Mouse (Mus musculus): ENCODE results near the gene Tbcd. TPM values are rescaled to one million over a fixed set of nuclear protein-coding genes. Genes with fewer than 3 reads are reported as not detected.

Gene Tbcd
- polyA plus RNA-seq, 1 experiment from 2014 or later, result 61.9 TPM

GRCm38 (mm10) chr11:121421553-121422173 is 30.1 kb upstream of the Tbcd start:
- Histone ChIP-seq H3K4me2 (ENCODE audit: low read length) (peak overlapping the region; percentile 87), H3K4me1 (replicated peaks; ENCODE audit: control insufficient read depth, insufficient read depth, low read length) (peaks cover 11% of the 10 kb centered on the region), H3K9ac (replicated peaks; ENCODE audit: low read depth, low read length) (peak overlapping the region; percentile 68), H3K4me3 (replicated peaks; ENCODE audit: low read length) (peak overlapping the region; percentile 51), H3K27me3 (replicated peaks; ENCODE audit: control insufficient read depth, insufficient read depth, low read length) (no peaks in the 10 kb centered on the region), H3K27ac (ENCODE audit: low read length) (no peak overlapping the region), H3K9me3 (ENCODE audit: control insufficient read depth, low read length) (no peaks in the 10 kb centered on the region), H3K36me3 (ENCODE audit: control insufficient read depth, insufficient read depth) (no peaks in the 10 kb centered on the region)
- peak; percentile 54; the same call in 1 of the 2 replicates for ATAC-seq
- WGBS, result under 1% methylated on average over 28 of the region's 28 CpGs

- no peak overlapping the region for H3K9ac ChIP-seq (replicated peaks; ENCODE audit: low read depth, low read length)
- WGBS, result 88% methylated on average over 4 of the region's 4 CpGs
- no peak for ATAC-seq
- H3K36me3 ChIP-seq (ENCODE audit: control insufficient read depth, insufficient read depth), result 0 out of 2 replicates have a peak, but pooled peaks cover 2% of the 10 kb centered on the region
- no peak overlapping the region for H3K4me2 ChIP-seq (ENCODE audit: low read length)
- no peaks in the 10 kb centered on the region for H3K27me3 ChIP-seq (replicated peaks; ENCODE audit: control insufficient read depth, insufficient read depth, low read length)
- no peak overlapping the region for H3K27ac ChIP-seq (ENCODE audit: low read length)
- no peaks in the 10 kb centered on the region for H3K9me3 ChIP-seq (ENCODE audit: control insufficient read depth, low read length)
- no peak overlapping the region for H3K4me3 ChIP-seq (replicated peaks; ENCODE audit: low read length)
- H3K4me1 ChIP-seq (replicated peaks; ENCODE audit: control insufficient read depth, insufficient read depth, low read length), result peaks cover 12% of the 10 kb centered on the region
These were observed 18.4 kb upstream of the Tbcd start for GRCm38 (mm10) chr11:121433397-121433796.

- peak within 1 kb of the TSS; percentile 8 for H3K27ac ChIP-seq (ENCODE audit: low read length)
- 7% methylated on average over 28 of the region's 30 CpGs for WGBS
- peak within 1 kb of the TSS; percentile 40 for H3K4me3 ChIP-seq (replicated peaks; ENCODE audit: low read length)
These were observed 17.3 kb upstream of the Tbcd start, which contains the start of gene Fn3k for GRCm38 (mm10) chr11:121434156-121435155. TSS of gene Fn3k (plus strand) at chr11:121434913.

GRCm38 (mm10) chr11:121437236-121437635 is 14.5 kb upstream of the Tbcd start:
- 72% methylated on average over 5 of the region's 5 CpGs for WGBS
- H3K4me1 ChIP-seq (replicated peaks; ENCODE audit: control insufficient read depth, insufficient read depth, low read length), result peaks cover 12% of the 10 kb centered on the region
- H3K36me3 ChIP-seq (ENCODE audit: control insufficient read depth, insufficient read depth), result no peaks in the 10 kb centered on the region
- H3K27me3 ChIP-seq (replicated peaks; ENCODE audit: control insufficient read depth, insufficient read depth, low read length), result no peaks in the 10 kb centered on the region
- H3K4me3 ChIP-seq (replicated peaks; ENCODE audit: low read length), result no peak overlapping the region
- H3K9ac ChIP-seq (replicated peaks; ENCODE audit: low read depth, low read length), result no peak overlapping the region
- H3K4me2 ChIP-seq (ENCODE audit: low read length), result no peak overlapping the region
- no peaks in the 10 kb centered on the region for H3K9me3 ChIP-seq (ENCODE audit: control insufficient read depth, low read length)
- H3K27ac ChIP-seq (ENCODE audit: low read length), result no peak overlapping the region
- no peak for ATAC-seq

More at GRCm38 (mm10) chr11:121434156-121435155, 17.3 kb upstream of the Tbcd start, which contains the start of gene Fn3k:
- Histone ChIP-seq H3K9me3 (ENCODE audit: control insufficient read depth, low read length) (no peaks in the 10 kb centered on the region), H3K9ac (replicated peaks; ENCODE audit: low read depth, low read length) (peak within 1 kb of the TSS; percentile 51), H3K4me2 (ENCODE audit: low read length) (peak within 1 kb of the TSS; percentile 78), H3K36me3 (ENCODE audit: control insufficient read depth, insufficient read depth) (0 out of 2 replicates have a peak, but pooled peaks cover 2% of the 10 kb centered on the region), H3K4me1 (replicated peaks; ENCODE audit: control insufficient read depth, insufficient read depth, low read length) (peaks cover 12% of the 10 kb centered on the region), H3K27me3 (replicated peaks; ENCODE audit: control insufficient read depth, insufficient read depth, low read length) (no peaks in the 10 kb centered on the region)
- peak; percentile 99 for ATAC-seq

GRCm38 (mm10) chr11:121439686-121440292 is 12.0 kb upstream of the Tbcd start:
- no peak for ATAC-seq
- H3K4me1 ChIP-seq (replicated peaks; ENCODE audit: control insufficient read depth, insufficient read depth, low read length), result 0 out of 2 replicates have a peak, but pooled peaks cover 3% of the 10 kb centered on the region
- no peak overlapping the region for H3K9ac ChIP-seq (replicated peaks; ENCODE audit: low read depth, low read length)
- H3K9me3 ChIP-seq (ENCODE audit: control insufficient read depth, low read length), result no peaks in the 10 kb centered on the region
- WGBS, result 67% methylated on average over 5 of the region's 5 CpGs
- no peak overlapping the region for H3K4me3 ChIP-seq (replicated peaks; ENCODE audit: low read length)
- no peaks in the 10 kb centered on the region for H3K27me3 ChIP-seq (replicated peaks; ENCODE audit: control insufficient read depth, insufficient read depth, low read length)
- no peak overlapping the region for H3K27ac ChIP-seq (ENCODE audit: low read length)
- H3K4me2 ChIP-seq (ENCODE audit: low read length), result no peak overlapping the region
- H3K36me3 ChIP-seq (ENCODE audit: control insufficient read depth, insufficient read depth), result no peaks in the 10 kb centered on the region

GRCm38 (mm10) chr11:121441653-121442052 is 10.1 kb upstream of the Tbcd start:
- H3K4me3 ChIP-seq (replicated peaks; ENCODE audit: low read length), result no peak overlapping the region
- H3K4me2 ChIP-seq (ENCODE audit: low read length), result no peak overlapping the region
- no peaks in the 10 kb centered on the region for H3K4me1 ChIP-seq (replicated peaks; ENCODE audit: control insufficient read depth, insufficient read depth, low read length)
- H3K27me3 ChIP-seq (replicated peaks; ENCODE audit: control insufficient read depth, insufficient read depth, low read length), result no peaks in the 10 kb centered on the region
- WGBS, result 94% methylated on average over 4 of the region's 4 CpGs
- ATAC-seq, result no peak
- H3K9ac ChIP-seq (replicated peaks; ENCODE audit: low read depth, low read length), result no peak overlapping the region
- H3K27ac ChIP-seq (ENCODE audit: low read length), result no peak overlapping the region
- no peaks in the 10 kb centered on the region for H3K9me3 ChIP-seq (ENCODE audit: control insufficient read depth, low read length)
- H3K36me3 ChIP-seq (ENCODE audit: control insufficient read depth, insufficient read depth), result no peaks in the 10 kb centered on the region

- no peak overlapping the region for H3K27ac ChIP-seq (ENCODE audit: low read length)
These were observed 9.7 kb upstream of the Tbcd start for GRCm38 (mm10) chr11:121442076-121442475.

GRCm38 (mm10) chr11:121451216-121451726 is 478 bp upstream of the Tbcd start:
- no peak; the same call in 1 of the 2 replicates for ATAC-seq
- H3K27me3 ChIP-seq (replicated peaks; ENCODE audit: control insufficient read depth, insufficient read depth, low read length), result no peaks in the 10 kb centered on the region
- peaks cover 15% of the 10 kb centered on the region for H3K4me1 ChIP-seq (replicated peaks; ENCODE audit: control insufficient read depth, insufficient read depth, low read length)
- H3K4me2 ChIP-seq (ENCODE audit: low read length), result peak overlapping the region; percentile 67
- H3K9me3 ChIP-seq (ENCODE audit: control insufficient read depth, low read length), result no peaks in the 10 kb centered on the region
- H3K27ac ChIP-seq (ENCODE audit: low read length), result peak overlapping the region; percentile 86; the same call in 1 of the 2 replicates
- H3K4me3 ChIP-seq (replicated peaks; ENCODE audit: low read length), result peak overlapping the region; percentile 86
- no peaks in the 10 kb centered on the region for H3K36me3 ChIP-seq (ENCODE audit: control insufficient read depth, insufficient read depth)
- peak overlapping the region; percentile 82 for H3K9ac ChIP-seq (replicated peaks; ENCODE audit: low read depth, low read length)
- WGBS, result 15% methylated on average over 9 of the region's 9 CpGs

More at GRCm38 (mm10) chr11:121442076-121442475, 9.7 kb upstream of the Tbcd start:
- Histone ChIP-seq H3K4me3 (replicated peaks; ENCODE audit: low read length) (no peak overlapping the region), H3K4me2 (ENCODE audit: low read length) (no peak overlapping the region), H3K9ac (replicated peaks; ENCODE audit: low read depth, low read length) (no peak overlapping the region), H3K27me3 (replicated peaks; ENCODE audit: control insufficient read depth, insufficient read depth, low read length) (no peaks in the 10 kb centered on the region), H3K4me1 (replicated peaks; ENCODE audit: control insufficient read depth, insufficient read depth, low read length) (no peaks in the 10 kb centered on the region), H3K36me3 (ENCODE audit: control insufficient read depth, insufficient read depth) (no peaks in the 10 kb centered on the region), H3K9me3 (ENCODE audit: control insufficient read depth, low read length) (no peaks in the 10 kb centered on the region)
- ATAC-seq, result no peak
- WGBS, result 70% methylated on average over 2 of the region's 2 CpGs
